Mouse (Mus musculus) lung, postnatal 0 days (tissue): ENCODE results near the gene Fzr1. TPM values are rescaled to one million over a fixed set of nuclear protein-coding genes. Genes with fewer than 3 reads are reported as not detected.

Source experiments
- ATAC-seq: fragments of 200-750 bp; cut with Nextera tagmentation; 2 replicates; pipeline ENCODE4 v1.8.0; 2017; ENCODE audit warnings: moderate library complexity
- DNase-seq: peaks from one replicate; pipeline ENCODE4 v3.0.0-alpha.2; 2016; ENCODE audit warnings: low spot score
- H3K27ac ChIP-seq: fragments of 300-500 bp; sonication (generic); 2 replicates; pipeline ENCODE4 v1.5.1; 2014; ENCODE audit warnings: antibody characterized with exemption, mild to moderate bottlenecking, low read length, mixed read lengths
- H3K27me3 ChIP-seq: fragments of 300-500 bp; sonication (generic); replicated peaks from 2 replicates; pipeline ENCODE4 v1.6.1; 2014; ENCODE audit warnings: low read length, mixed read lengths; ENCODE audit not compliant: insufficient read depth
- H3K36me3 ChIP-seq: fragments of 300-500 bp; sonication (generic); 2 replicates; pipeline ENCODE4 v1.6.1; 2014; ENCODE audit warnings: low read length, mixed read lengths; ENCODE audit not compliant: insufficient read depth
- H3K4me1 ChIP-seq: fragments of 300-500 bp; sonication (generic); 2 replicates; pipeline ENCODE4 v1.6.1; 2014; ENCODE audit warnings: antibody characterized with exemption, low read depth, low read length, mixed read lengths; ENCODE audit not compliant: insufficient read depth
- H3K4me2 ChIP-seq: fragments of 300-500 bp; sonication (generic); replicated peaks from 2 replicates; pipeline ENCODE4 v1.6.1; 2014; ENCODE audit warnings: low read depth, mild to moderate bottlenecking, low read length, moderate library complexity, mixed read lengths
- H3K4me3 ChIP-seq: fragments of 300-500 bp; sonication (generic); 2 replicates; pipeline ENCODE4 v1.5.1; 2014; ENCODE audit warnings: low read depth, low read length
- H3K9ac ChIP-seq: fragments of 300-500 bp; sonication (generic); replicated peaks from 2 replicates; pipeline ENCODE4 v1.6.1; 2014; ENCODE audit warnings: low read depth, mild to moderate bottlenecking
- H3K9me3 ChIP-seq: fragments of 300-500 bp; sonication (generic); 2 replicates; pipeline ENCODE4 v1.6.1; 2016; ENCODE audit warnings: low read length, mixed read lengths
- CTCF ChIP-seq: IDR thresholded peaks from 2 replicates; pipeline ENCODE4 v1.5.1; 2016; ENCODE audit warnings: antibody characterized with exemption, mild to moderate bottlenecking
- EP300 ChIP-seq: IDR thresholded peaks from 2 replicates; pipeline ENCODE4 v1.6.1; 2016; ENCODE audit warnings: antibody characterized with exemption, mild to moderate bottlenecking, control low read depth
- WGBS: fragments of 180-500 bp; shearing (Covaris S2); extraction: QIAGEN DNeasy Blood & Tissue Kit; methylation state at CpG from one replicate; pipeline ENCODE4 v1.1.7; 2014; 5-methylcytosine and 5-hydroxymethylcytosine counted together
- polyA plus RNA-seq: library from polyadenylated mRNA; unstranded; fragments of >200 nt; fragmentation: Nextera tagmentation; extraction: Ambion mirVana; gene quantifications from 2 replicates; pipeline ENCODE4 v1.2.1, GENCODE M21; 2015

Gene Fzr1
- polyA plus RNA-seq, 1 experiment from 2014 or later = 39.5 TPM

GRCm38 (mm10) chr10:81323791-81324530 lies 54.4 kb downstream of the Fzr1 start:
- TF ChIP-seq EP300 = no peak
- TF ChIP-seq CTCF = no peak
- Histone ChIP-seq H3K4me2 (no peak overlapping the region), H3K4me1 (peaks cover 13% of the 10 kb centered on the region), H3K36me3 (peaks cover 36% of the 10 kb centered on the region), H3K9me3 (no peaks in the 10 kb centered on the region), H3K27me3 (no peaks in the 10 kb centered on the region), H3K9ac (no peak overlapping the region), H3K27ac (no peak overlapping the region), H3K4me3 (no peak overlapping the region)
- no peak for ATAC-seq
- DNase-seq = no peak
- 94% methylated on average over 18 of the region's 18 CpGs for WGBS

- peaks cover 10% of the 10 kb centered on the region for H3K4me1 ChIP-seq
- peaks cover 36% of the 10 kb centered on the region for H3K36me3 ChIP-seq
- 89% methylated on average over 23 of the region's 23 CpGs for WGBS
- TF ChIP-seq CTCF (no peak), EP300 (no peak)
- DNase-seq = no peak
- H3K27me3 ChIP-seq = no peaks in the 10 kb centered on the region
- ATAC-seq = no peak
- H3K9ac ChIP-seq = no peak overlapping the region
- H3K9me3 ChIP-seq = no peaks in the 10 kb centered on the region
- no peak overlapping the region for H3K4me2 ChIP-seq
- H3K27ac ChIP-seq = no peak overlapping the region
- H3K4me3 ChIP-seq = no peak overlapping the region
These were observed 55.1 kb downstream of the Fzr1 start for GRCm38 (mm10) chr10:81323141-81323775.

- TF ChIP-seq CTCF (no peak), EP300 (no peak)
- Histone ChIP-seq H3K27me3 (no peaks in the 10 kb centered on the region), H3K36me3 (peaks cover 36% of the 10 kb centered on the region), H3K4me2 (no peak overlapping the region), H3K4me1 (peaks cover 10% of the 10 kb centered on the region), H3K27ac (no peak overlapping the region), H3K4me3 (no peak overlapping the region), H3K9ac (no peak overlapping the region), H3K9me3 (no peaks in the 10 kb centered on the region)
- 86% methylated on average over 27 of the region's 27 CpGs for WGBS
- DNase-seq = no peak
- ATAC-seq = no peak
These were observed 55.9 kb downstream of the Fzr1 start for GRCm38 (mm10) chr10:81322444-81322843.

GRCm38 (mm10) chr10:81321436-81321835 lies 56.9 kb downstream of the Fzr1 start:
- H3K36me3 ChIP-seq = peaks cover 33% of the 10 kb centered on the region
- H3K27ac ChIP-seq = peak overlapping the region; percentile 89
- H3K9ac ChIP-seq = peak overlapping the region; percentile 91
- TF ChIP-seq CTCF (no peak), EP300 (no peak)
- no peak for ATAC-seq
- DNase-seq = peak; percentile 70
- peak overlapping the region; percentile 85 for H3K4me2 ChIP-seq
- peak overlapping the region; percentile 96 for H3K4me3 ChIP-seq
- H3K9me3 ChIP-seq = no peaks in the 10 kb centered on the region
- WGBS = 3% methylated on average over 18 of the region's 20 CpGs
- H3K4me1 ChIP-seq = peaks cover 10% of the 10 kb centered on the region
- H3K27me3 ChIP-seq = no peaks in the 10 kb centered on the region

- ATAC-seq = peak; percentile 91
- Histone ChIP-seq H3K27ac (peak within 1 kb of the TSS; percentile 89), H3K4me3 (peak within 1 kb of the TSS; percentile 96), H3K9ac (peak within 1 kb of the TSS; percentile 91), H3K4me1 (peaks cover 10% of the 10 kb centered on the region), H3K9me3 (no peaks in the 10 kb centered on the region), H3K4me2 (peak within 1 kb of the TSS; percentile 85), H3K36me3 (peaks cover 29% of the 10 kb centered on the region), H3K27me3 (no peaks in the 10 kb centered on the region)
- DNase-seq = peak; percentile 100
- WGBS = under 1% methylated on average over 67 of the region's 68 CpGs
- peak; percentile 58 for TF ChIP-seq CTCF
- peak; percentile 87 for TF ChIP-seq EP300
These were observed 57.6 kb downstream of the Fzr1 start, which contains the start of gene Cactin for GRCm38 (mm10) chr10:81320550-81321347. TSS of gene Cactin (plus strand) at chr10:81321103.
